Mouse (Mus musculus) ES-Bruce4 (cell line): ENCODE measurements around the gene Srrm4. TPM values are rescaled to one million over a fixed set of nuclear protein-coding genes. Genes with fewer than 3 reads are reported as not detected.

ENCODE experiments used
- H3K27ac ChIP-seq: 2 replicates; pipeline ENCODE4 v1.5.1; 2012; ENCODE audit warnings: low read length, inconsistent platforms; ENCODE audit not compliant: insufficient read depth
- H3K27me3 ChIP-seq: 2 replicates; pipeline ENCODE4 v1.6.1; 2012; ENCODE audit warnings: mild to moderate bottlenecking, low read length, inconsistent platforms; ENCODE audit not compliant: control insufficient read depth, poor library complexity, insufficient read depth, severe bottlenecking
- H3K36me3 ChIP-seq: 2 replicates; pipeline ENCODE4 v1.6.1; 2012; ENCODE audit warnings: inconsistent platforms, mild to moderate bottlenecking, low read length, moderate library complexity; ENCODE audit not compliant: control insufficient read depth, poor library complexity, insufficient read depth, severe bottlenecking
- H3K4me1 ChIP-seq: one replicate; pipeline ENCODE4 v1.8.1; 2011; ENCODE audit warnings: low read length; ENCODE audit not compliant: control insufficient read depth, insufficient read depth
- H3K4me3 ChIP-seq: 2 replicates; pipeline ENCODE4 v1.5.1; 2011; ENCODE audit warnings: low read depth, mild to moderate bottlenecking, low read length
- H3K9ac ChIP-seq: 2 replicates; pipeline ENCODE4 v1.6.1; 2012; ENCODE audit warnings: low read depth, mild to moderate bottlenecking, inconsistent platforms; ENCODE audit not compliant: poor library complexity, severe bottlenecking
- H3K9me3 ChIP-seq: replicated peaks from 2 replicates; pipeline ENCODE4 v1.6.1; 2012; ENCODE audit warnings: mild to moderate bottlenecking, low read length, inconsistent platforms; ENCODE audit not compliant: control insufficient read depth, poor library complexity, insufficient read depth, severe bottlenecking
- CTCF ChIP-seq: IDR thresholded peaks from one replicate; pipeline ENCODE4 v1.8.1; 2011; ENCODE audit warnings: low read depth, low read length
- EP300 ChIP-seq: IDR thresholded peaks from 2 replicates; pipeline ENCODE4 v1.6.1; 2011; ENCODE audit warnings: low read depth, low read length; ENCODE audit not compliant: insufficient read depth
- POLR2A ChIP-seq: IDR thresholded peaks from one replicate; pipeline ENCODE4 v1.8.1; 2011; ENCODE audit warnings: low read length; ENCODE audit not compliant: insufficient read depth
- polyA plus RNA-seq: library from polyadenylated mRNA; stranded (reverse); fragments of >200 nt; gene quantifications from 2 replicates; pipeline ENCODE4 v1.2.4, GENCODE M21; 2011; ENCODE audit warnings: low read depth; ENCODE audit not compliant: missing spikeins, insufficient read depth, insufficient read length

The Srrm4 gene
- polyA plus RNA-seq, 1 experiment, result 0.48 TPM

DNA sequence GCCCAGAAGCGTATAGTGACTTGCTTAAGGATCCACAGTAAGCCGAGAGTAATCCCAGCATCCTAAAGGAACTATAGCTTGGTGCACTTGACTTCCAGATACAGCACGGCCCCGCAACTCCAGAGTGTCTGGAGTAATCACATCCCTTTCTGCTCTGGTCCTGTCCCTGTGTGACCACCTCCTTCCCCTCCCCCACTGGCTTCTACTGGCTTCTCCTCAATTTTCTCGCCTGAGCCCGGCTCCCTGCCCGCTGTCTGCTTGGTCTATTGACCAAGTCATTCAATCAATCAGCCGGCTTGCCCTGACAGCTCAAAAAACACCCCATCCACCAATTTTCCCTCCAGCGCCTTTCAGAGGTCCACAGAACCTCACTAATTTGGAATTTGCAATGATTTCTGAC, 96.2 kb downstream of the Srrm4 start:
- no peaks in the 10 kb centered on the region for H3K36me3 ChIP-seq
- H3K9me3 ChIP-seq, result no peaks in the 10 kb centered on the region
- no peaks in the 10 kb centered on the region for H3K4me1 ChIP-seq
- TF ChIP-seq EP300 (no peak), POLR2A (no peak), CTCF (no peak)
- no peak overlapping the region for H3K4me3 ChIP-seq
- H3K27me3 ChIP-seq, result no peaks in the 10 kb centered on the region
- no peak overlapping the region for H3K27ac ChIP-seq
- H3K9ac ChIP-seq, result no peak overlapping the region

DNA sequence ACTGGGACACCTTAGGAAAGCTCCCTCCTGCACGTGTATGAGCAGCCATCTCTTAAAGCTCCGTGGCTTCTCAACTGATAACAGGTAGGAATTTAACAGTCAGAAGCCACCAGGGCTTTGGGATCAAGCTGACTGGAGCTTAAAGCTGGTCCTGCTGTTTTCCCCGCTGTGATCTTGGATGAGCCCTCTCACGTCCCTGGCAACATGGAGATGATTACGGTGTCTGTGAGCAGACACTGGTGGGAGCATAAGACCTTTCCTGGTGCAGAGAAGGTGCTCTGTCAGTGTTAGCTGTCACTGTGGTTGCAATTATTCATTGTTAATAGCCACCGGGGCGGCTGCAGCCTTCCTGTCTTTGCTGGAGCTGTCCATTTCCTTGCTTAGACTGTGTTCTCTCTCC, 97.2 kb downstream of the Srrm4 start:
- H3K4me3 ChIP-seq, result no peak overlapping the region
- H3K4me1 ChIP-seq, result no peaks in the 10 kb centered on the region
- no peaks in the 10 kb centered on the region for H3K36me3 ChIP-seq
- no peaks in the 10 kb centered on the region for H3K27me3 ChIP-seq
- H3K9me3 ChIP-seq, result no peaks in the 10 kb centered on the region
- no peak overlapping the region for H3K9ac ChIP-seq
- H3K27ac ChIP-seq, result no peak overlapping the region
- no peak for TF ChIP-seq EP300
- no peak for TF ChIP-seq CTCF
- no peak for TF ChIP-seq POLR2A

DNA sequence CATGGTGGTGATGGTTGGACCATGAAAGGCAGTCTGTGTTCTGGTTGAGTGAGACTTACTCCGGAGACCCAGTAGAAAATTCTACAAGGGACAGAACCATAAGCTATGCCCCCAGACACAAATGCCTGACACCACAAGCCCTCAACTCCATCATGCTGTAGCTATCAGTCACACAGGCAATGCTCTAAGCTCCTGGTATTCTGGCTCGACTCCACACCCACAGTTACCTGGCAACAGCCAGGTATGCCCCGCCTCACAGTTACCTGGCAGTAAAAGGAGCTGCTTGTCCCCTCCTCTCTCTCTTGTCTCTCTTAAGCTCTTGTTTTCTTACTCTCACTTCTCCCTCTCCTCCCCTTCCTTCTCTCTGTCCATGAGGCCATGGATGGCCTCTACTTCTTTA, 98.9 kb downstream of the Srrm4 start:
- TF ChIP-seq CTCF (no peak), POLR2A (no peak), EP300 (no peak)
- no peaks in the 10 kb centered on the region for H3K4me1 ChIP-seq

DNA sequence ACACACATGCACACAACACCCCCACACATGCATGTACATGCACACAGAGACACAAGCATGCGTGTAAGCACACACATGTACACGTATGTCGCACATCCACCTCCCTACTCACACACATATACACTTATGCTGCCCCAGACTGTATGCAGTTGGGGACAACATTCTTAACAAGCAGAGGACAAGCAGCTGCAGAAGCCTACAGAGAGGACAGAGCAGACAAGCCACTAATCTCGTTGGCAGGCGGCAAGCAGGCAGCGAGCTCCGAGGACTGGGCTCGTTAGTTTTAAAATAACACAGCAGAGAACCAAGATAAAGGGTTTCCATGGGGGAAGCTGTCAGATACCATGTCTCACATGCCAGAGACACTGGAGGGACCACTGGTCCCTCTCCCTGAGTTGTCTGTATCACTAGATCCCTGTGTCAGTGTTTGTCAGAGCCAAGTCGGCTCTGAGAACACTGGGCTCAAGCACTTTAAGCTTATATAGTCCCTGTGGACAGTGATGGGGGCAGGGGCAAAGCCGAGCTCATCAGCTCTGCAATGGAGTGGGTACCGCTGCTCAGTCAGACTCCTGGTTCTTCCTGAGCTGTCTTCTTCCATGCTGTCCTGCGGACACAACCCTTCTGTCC, 99.7 kb downstream of the Srrm4 start:
- Histone ChIP-seq H3K4me1 (no peaks in the 10 kb centered on the region), H3K36me3 (no peaks in the 10 kb centered on the region), H3K27ac (no peak overlapping the region), H3K4me3 (no peak overlapping the region), H3K27me3 (no peaks in the 10 kb centered on the region), H3K9ac (no peak overlapping the region), H3K9me3 (no peaks in the 10 kb centered on the region)
- TF ChIP-seq POLR2A, result no peak
- TF ChIP-seq CTCF, result no peak
- TF ChIP-seq EP300, result no peak

More for the DNA sequence above, 98.9 kb downstream of the Srrm4 start:
- Histone ChIP-seq H3K9ac (no peak overlapping the region), H3K4me3 (no peak overlapping the region), H3K9me3 (no peaks in the 10 kb centered on the region), H3K27ac (no peak overlapping the region), H3K27me3 (no peaks in the 10 kb centered on the region), H3K36me3 (no peaks in the 10 kb centered on the region)

DNA sequence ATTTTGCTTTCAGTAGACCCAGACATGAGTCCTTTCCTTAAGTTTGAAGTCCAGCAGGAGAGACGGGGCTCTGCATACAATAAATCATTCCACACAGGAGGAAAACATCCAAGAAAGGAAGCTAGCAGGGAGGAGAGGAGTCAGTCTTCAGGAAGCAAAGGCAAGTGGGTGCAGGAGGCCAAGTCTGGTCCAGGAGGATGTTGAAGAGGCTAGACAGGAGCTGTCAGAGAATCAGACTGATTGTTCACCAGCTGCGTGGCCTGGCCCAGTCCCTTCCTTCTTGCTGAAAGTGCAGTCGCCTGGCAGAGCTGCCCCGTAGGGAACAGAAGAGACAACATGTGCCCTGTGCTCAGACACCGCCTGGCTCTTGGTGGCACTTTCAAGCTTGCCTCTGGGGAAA, 100.8 kb downstream of the Srrm4 start:
- no peaks in the 10 kb centered on the region for H3K9me3 ChIP-seq
- no peaks in the 10 kb centered on the region for H3K27me3 ChIP-seq
- TF ChIP-seq EP300, result no peak
- no peak for TF ChIP-seq POLR2A
- no peak for TF ChIP-seq CTCF
- H3K4me3 ChIP-seq, result no peak overlapping the region
- H3K27ac ChIP-seq, result no peak overlapping the region
- no peaks in the 10 kb centered on the region for H3K36me3 ChIP-seq
- no peak overlapping the region for H3K9ac ChIP-seq
- no peaks in the 10 kb centered on the region for H3K4me1 ChIP-seq

DNA sequence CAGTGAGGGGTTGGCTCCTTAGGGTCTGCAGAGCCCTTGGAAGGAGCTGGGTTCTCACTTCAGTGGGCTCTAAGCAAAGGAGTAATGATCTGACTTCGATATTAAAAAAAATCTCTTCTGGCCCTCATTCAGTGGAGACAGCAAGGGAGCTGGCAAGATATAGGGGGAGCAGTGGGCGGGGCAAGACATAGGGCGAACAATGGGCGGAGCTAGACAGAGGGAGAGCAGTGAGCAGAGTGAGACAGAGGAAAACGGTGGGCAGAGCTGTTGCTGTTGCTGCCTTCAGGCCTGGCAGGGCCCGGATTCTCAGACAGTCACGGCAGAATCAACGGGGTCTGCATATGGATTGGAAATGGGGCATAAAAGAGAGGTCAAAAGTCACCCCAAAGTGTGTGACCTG, 102.0 kb downstream of the Srrm4 start:
- H3K4me3 ChIP-seq, result no peak overlapping the region
- H3K9me3 ChIP-seq, result no peaks in the 10 kb centered on the region
- no peaks in the 10 kb centered on the region for H3K27me3 ChIP-seq
- TF ChIP-seq EP300 (no peak), POLR2A (no peak)
- H3K36me3 ChIP-seq, result no peaks in the 10 kb centered on the region
- no peak overlapping the region for H3K27ac ChIP-seq
- no peaks in the 10 kb centered on the region for H3K4me1 ChIP-seq
- H3K9ac ChIP-seq, result no peak overlapping the region
